8 mouse cellular contexts compared by ENCODE assay signal in the genomic region with DNA sequence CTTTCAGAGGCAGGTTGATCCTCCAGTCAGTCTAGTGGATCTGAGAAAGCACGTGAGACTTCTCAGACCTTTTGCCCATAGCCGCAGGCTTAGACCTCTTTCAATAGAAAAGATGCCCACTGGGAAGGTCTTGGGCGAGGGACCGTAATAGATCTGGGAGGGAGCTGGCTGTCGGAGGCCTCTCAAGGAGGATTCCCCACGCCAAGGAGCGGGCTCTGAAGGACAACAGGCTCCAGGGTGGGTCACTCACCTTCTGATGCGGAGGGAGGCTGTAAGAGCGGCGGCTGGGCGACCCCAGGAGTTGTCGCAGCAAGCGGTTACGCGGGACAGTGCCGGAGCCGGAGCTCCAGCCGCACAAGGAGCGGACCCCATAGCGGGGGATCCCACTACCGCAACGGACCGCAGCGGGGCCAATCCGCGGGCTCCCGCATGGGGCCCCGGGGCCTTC. TPM values are rescaled to one million over a fixed set of nuclear protein-coding genes. Genes with fewer than 3 reads are reported as not detected.
A peak's percentile ranks its signal among the peaks of the same experiment; 100 is the strongest.
DNase-seq lines count a peak whose midpoint lies in the region; ATAC-seq and TF ChIP-seq lines count a peak whose summit lies in the region.

No protein-coding gene starts in this region.

- no peak for TF ChIP-seq POLR2A in CH12.LX (IDR thresholded peaks at IDR 0.05; ENCODE audit: low read depth, low read length)

- H3K4me3 ChIP-seq in heart, embryonic 13.5 days = peak overlapping the region; percentile 98
- peak overlapping the region; percentile 80 to 95 (median 84) for H3K4me3 ChIP-seq in CH12.LX (replicated peaks in 1 of 3; ENCODE audit: low read depth in 2 of 3, low read length in 2 of 3, poor library complexity in 1 of 3)
- peak overlapping the region; percentile 97 for H3K4me3 ChIP-seq in intestine, postnatal 0 days (ENCODE audit: low read depth, low read length)

- under 1% methylated on average over 25 of the region's 28 CpGs for WGBS in heart, embryonic 13.5 days
- under 1% methylated on average over 28 of the region's 28 CpGs for WGBS in intestine, postnatal 0 days

- peaks cover 7% of the 10 kb centered on the region; the same call in 1 of the 2 replicates for H3K79me2 ChIP-seq in CH12.LX (replicated peaks; ENCODE audit: control insufficient read depth, extremely low read depth, insufficient read depth, poor library complexity, severe bottlenecking)

- H3K27ac ChIP-seq in heart, embryonic 13.5 days (replicated peaks) = peak overlapping the region; percentile 90
- no peak overlapping the region for H3K27ac ChIP-seq in CH12.LX (ENCODE audit: insufficient read depth, low read depth)
- H3K27ac ChIP-seq in intestine, postnatal 0 days (ENCODE audit: low read depth, low read length) = peak overlapping the region; percentile 69

- H3K4me1 ChIP-seq in heart, embryonic 13.5 days = peaks cover 21% of the 10 kb centered on the region
- peaks cover 2 to 16% of the 10 kb centered on the region in 2 experiments for H3K4me1 ChIP-seq in CH12.LX (ENCODE audit: control insufficient read depth in 1 of 2, insufficient read depth in 2 of 2)
- H3K4me1 ChIP-seq in intestine, postnatal 0 days (replicated peaks; ENCODE audit: control insufficient read depth, insufficient read depth, low read length) = no peaks in the 10 kb centered on the region

- in situ Hi-C loops in CH12.LX (cut with MboI; ENCODE audit: low pct_ligation_motif_present, low pct_unique_long_range_greater_than_20kb, low sequenced_read_pairs) = loop anchor here (5.0 kb wide), 1 partner anchor 37 kb away; no protein-coding TSS in a partner anchor

- TF ChIP-seq CTCF in CH12.LX (conservative IDR thresholded peaks at IDR 0.05 in 1 of 2, IDR thresholded peaks at IDR 0.05 in 1 of 2; ENCODE audit: low read depth in 2 of 2, low read length in 2 of 2) = no peak
- no peak for TF ChIP-seq CTCF in intestine, postnatal 0 days (IDR thresholded peaks at IDR 0.05; ENCODE audit: low read depth)

- no peaks in the 10 kb centered on the region for H3K27me3 ChIP-seq in heart, embryonic 13.5 days (replicated peaks)
- no peaks in the 10 kb centered on the region for H3K27me3 ChIP-seq in CH12.LX (replicated peaks)
- no peaks in the 10 kb centered on the region; the same call in 1 of the 2 replicates for H3K27me3 ChIP-seq in intestine, postnatal 0 days (replicated peaks; ENCODE audit: control insufficient read depth, insufficient read depth, low read length)

- no peaks in the 10 kb centered on the region for H3K9me3 ChIP-seq in heart, embryonic 13.5 days
- no peaks in the 10 kb centered on the region for H3K9me3 ChIP-seq in CH12.LX (replicated peaks; ENCODE audit: low read length)
- H3K9me3 ChIP-seq in intestine, postnatal 0 days (ENCODE audit: control insufficient read depth) = no peaks in the 10 kb centered on the region

- H3K4me2 ChIP-seq in heart, embryonic 13.5 days = peak overlapping the region; percentile 79
- peak overlapping the region; percentile 97 for H3K4me2 ChIP-seq in CH12.LX (ENCODE audit: insufficient read depth, low read depth, poor library complexity, severe bottlenecking)
- peak overlapping the region; percentile 80 for H3K4me2 ChIP-seq in intestine, postnatal 0 days (replicated peaks; ENCODE audit: low read depth)

- dilution Hi-C loops in CH12.LX (cut with MboI; ENCODE audit: extremely low pct_ligation_motif_present, extremely low pct_unique_long_range_greater_than_20kb, low sequenced_read_pairs) = no loop called here

- peak; percentile 12; the same call in 1 of the 2 replicates for ATAC-seq in heart, embryonic 13.5 days (ENCODE audit: extremely low read depth, insufficient number of reproducible peaks, low FRiP score, low TSS enrichment)
- ATAC-seq in intestine, postnatal 0 days = peak; percentile 23
- ATAC-seq in monocyte, adult 5-6 weeks (replicated peaks; ENCODE audit: insufficient number of reproducible peaks, low FRiP score, low TSS enrichment, poor library complexity, severe bottlenecking) = 0 out of 2 replicates have a peak, but pooled peaks have one; percentile 14

- H3K9ac ChIP-seq in heart, embryonic 13.5 days = peak overlapping the region; percentile 99
- peak overlapping the region; percentile 88 for H3K9ac ChIP-seq in CH12.LX (ENCODE audit: insufficient read depth, low read depth)
- H3K9ac ChIP-seq in intestine, postnatal 0 days (ENCODE audit: low read depth, low read length) = peak overlapping the region; percentile 80

- peaks cover 39% of the 10 kb centered on the region for H3K36me3 ChIP-seq in heart, embryonic 13.5 days
- peaks cover 8 to 30% of the 10 kb centered on the region in 2 experiments for H3K36me3 ChIP-seq in CH12.LX (replicated peaks in 1 of 2; ENCODE audit: control insufficient read depth in 1 of 2, insufficient read depth in 1 of 2, low read length in 1 of 2)
- peaks cover 21% of the 10 kb centered on the region for H3K36me3 ChIP-seq in intestine, postnatal 0 days (ENCODE audit: control insufficient read depth, insufficient read depth)

- no peak for TF ChIP-seq EP300 in CH12.LX (IDR thresholded peaks at IDR 0.05; ENCODE audit: low read length)

- TF ChIP-seq RAD21 in CH12.LX (IDR thresholded peaks at IDR 0.05; ENCODE audit: low read depth, low read length) = no peak

- no peak for DNase-seq in heart, postnatal 4 days
- peak; percentile 15 for DNase-seq in CH12.LX (ENCODE audit: extremely low read depth)
- peak; percentile 32 for DNase-seq in c-Kit-positive CD71-positive TER-119-positive erythroid progenitor cells, embryonic 14.5 days (ENCODE audit: low spot score)
- no peak for DNase-seq in right cerebral cortex, adult 18-20 months
- no peak for DNase-seq in thymus, postnatal 25 days

TF ChIP-seq in CH12.LX, 34 proteins besides CTCF, POLR2A, EP300 and RAD21 (continues in another document):
- TF ChIP-seq ETS1 (conservative IDR thresholded peaks at IDR 0.05; ENCODE audit: low read depth, low read length) = no peak
- no peak for TF ChIP-seq GABPA (IDR thresholded peaks at IDR 0.05; ENCODE audit: insufficient replicate concordance, low read depth, low read length)
- TF ChIP-seq RCOR1 (conservative IDR thresholded peaks at IDR 0.05; ENCODE audit: low read depth, low read length) = no peak
- TF ChIP-seq MEF2A (IDR thresholded peaks at IDR 0.05; ENCODE audit: borderline replicate concordance, low read depth, low read length) = no peak
- TF ChIP-seq KAT2A (IDR thresholded peaks at IDR 0.05; ENCODE audit: insufficient replicate concordance, low read length) = no peak
- TF ChIP-seq SIN3A (IDR thresholded peaks at IDR 0.05; ENCODE audit: low read length) = no peak
- TF ChIP-seq ZC3H11A (IDR thresholded peaks at IDR 0.05; ENCODE audit: low read depth, low read length) = no peak
- TF ChIP-seq MYC (IDR thresholded peaks at IDR 0.05; ENCODE audit: low read depth, low read length) = no peak
- TF ChIP-seq ELF1 (IDR thresholded peaks at IDR 0.05; ENCODE audit: low read depth, low read length) = no peak
- no peak for TF ChIP-seq JUN (IDR thresholded peaks at IDR 0.05; ENCODE audit: insufficient read depth, low read depth, low read length)
- TF ChIP-seq MAFK (IDR thresholded peaks at IDR 0.05; ENCODE audit: insufficient replicate concordance, low read length) = no peak
- no peak for TF ChIP-seq TCF12 (IDR thresholded peaks at IDR 0.05; ENCODE audit: low read depth, low read length)
- no peak for TF ChIP-seq MAZ (IDR thresholded peaks at IDR 0.05; ENCODE audit: low read depth, low read length)
- TF ChIP-seq ZMIZ1 (IDR thresholded peaks at IDR 0.05; ENCODE audit: low read depth, low read length) = no peak

RNA-seq across cellular contexts. Expression of gene Dlat, which starts 0.6 kb away (rescaled TPM):
- polyA plus RNA-seq in heart, embryonic 13.5 days (2015; fragmentation: Nextera tagmentation; extraction: Ambion mirVana) = 106 and 116 TPM in 2 replicates
- total RNA-seq in heart, postnatal 4 days (2021) = 100 to 1,000 TPM; 278 to 283 TPM
- total RNA-seq in CH12.LX (2012; rRNA removed) = 45.2 and 49.6 TPM in 2 replicates
- 67.5 and 81.5 TPM in 2 replicates for total RNA-seq in CH12.LX (2014; rRNA removed)
- polyA plus RNA-seq in CH12.LX (2012; ENCODE audit: insufficient read length, low read depth) = 53.4 and 55.7 TPM in 2 replicates
- 35.3 and 41.7 TPM in 2 replicates for polyA plus RNA-seq in intestine, postnatal 0 days (2015; fragmentation: Nextera tagmentation; extraction: Ambion mirVana)
- 19.0 to 26.5 TPM (median 26.5 TPM) in 3 replicates for total RNA-seq in monocyte, adult 5-6 weeks (2017)

RNA-seq across cellular contexts. Expression of gene Nkapd1, which starts 41.7 kb away (rescaled TPM):
- 15.1 and 15.5 TPM in 2 replicates for polyA plus RNA-seq in heart, embryonic 13.5 days (2015; fragmentation: Nextera tagmentation; extraction: Ambion mirVana)
- 10 to 100 TPM; 19.0 to 20.3 TPM for total RNA-seq in heart, postnatal 4 days (2021)
- total RNA-seq in CH12.LX (2012; rRNA removed) (9.6 and 10.0 TPM in 2 replicates), CH12.LX (2014; rRNA removed) (13.5 and 13.7 TPM in 2 replicates)
- 36.7 and 38.4 TPM in 2 replicates for polyA plus RNA-seq in CH12.LX (2012; ENCODE audit: insufficient read length, low read depth)
- polyA plus RNA-seq in intestine, postnatal 0 days (2015; fragmentation: Nextera tagmentation; extraction: Ambion mirVana) = 13.9 and 14.6 TPM in 2 replicates
- 22.0 to 44.9 TPM (median 38.8 TPM) in 3 replicates for total RNA-seq in monocyte, adult 5-6 weeks (2017)

RNA-seq across cellular contexts. Expression of gene Pih1d2, which starts 41.8 kb away (rescaled TPM):
- 1.8 and 3.2 TPM in 2 replicates for polyA plus RNA-seq in heart, embryonic 13.5 days (2015; fragmentation: Nextera tagmentation; extraction: Ambion mirVana)
- total RNA-seq in heart, postnatal 4 days (2021) = under 1 TPM; 0.59 to 0.69 TPM
- 1.8 and 2.4 TPM in 2 replicates for total RNA-seq in CH12.LX (2012; rRNA removed)
- total RNA-seq in CH12.LX (2014; rRNA removed) = 4.8 and 5.5 TPM in 2 replicates
- 2.8 and 3.2 TPM in 2 replicates for polyA plus RNA-seq in CH12.LX (2012; ENCODE audit: insufficient read length, low read depth)
- polyA plus RNA-seq in intestine, postnatal 0 days (2015; fragmentation: Nextera tagmentation; extraction: Ambion mirVana) = 0.88 and 1.6 TPM in 2 replicates
- total RNA-seq in monocyte, adult 5-6 weeks (2017) = 2.2 TPM in 1 of 3 replicates, not detected in the others

RNA-seq across cellular contexts. Expression of gene Timm8b, which starts 55.3 kb away (rescaled TPM):
- polyA plus RNA-seq in heart, embryonic 13.5 days (2015; fragmentation: Nextera tagmentation; extraction: Ambion mirVana) = 247 and 287 TPM in 2 replicates
- 100 to 1,000 TPM; 196 to 216 TPM for total RNA-seq in heart, postnatal 4 days (2021)
- total RNA-seq in CH12.LX (2012; rRNA removed) (160 and 183 TPM in 2 replicates), CH12.LX (2014; rRNA removed) (244 and 249 TPM in 2 replicates)
- polyA plus RNA-seq in CH12.LX (2012; ENCODE audit: insufficient read length, low read depth) = 119 and 155 TPM in 2 replicates
- 387 and 412 TPM in 2 replicates for polyA plus RNA-seq in intestine, postnatal 0 days (2015; fragmentation: Nextera tagmentation; extraction: Ambion mirVana)
- total RNA-seq in monocyte, adult 5-6 weeks (2017) = 95.8 to 107 TPM (median 98.7 TPM) in 3 replicates

RNA-seq across cellular contexts. Expression of gene Sdhd, which starts 55.4 kb away (rescaled TPM):
- polyA plus RNA-seq in heart, embryonic 13.5 days (2015; fragmentation: Nextera tagmentation; extraction: Ambion mirVana) = 568 and 646 TPM in 2 replicates
- total RNA-seq in heart, postnatal 4 days (2021) = 100 to 1,000 TPM; 664 to 695 TPM
- total RNA-seq in CH12.LX (2012; rRNA removed) (215 and 261 TPM in 2 replicates), CH12.LX (2014; rRNA removed) (407 and 435 TPM in 2 replicates)
- polyA plus RNA-seq in CH12.LX (2012; ENCODE audit: insufficient read length, low read depth) = 220 and 240 TPM in 2 replicates
- 738 and 800 TPM in 2 replicates for polyA plus RNA-seq in intestine, postnatal 0 days (2015; fragmentation: Nextera tagmentation; extraction: Ambion mirVana)
- total RNA-seq in monocyte, adult 5-6 weeks (2017) = 89.9 to 129 TPM (median 106 TPM) in 3 replicates

Comparison
In these comparisons a context has a peak if more than half of its experiments do, and no peak if none do; other contexts are left out.
1. DNase-seq: peak in CH12.LX (single experiment) and c-Kit-positive CD71-positive TER-119-positive erythroid progenitor cells, embryonic 14.5 days (single experiment); none in heart, postnatal 4 days (single experiment), right cerebral cortex, adult 18-20 months (single experiment) and thymus, postnatal 25 days (single experiment).
2. Peak in every context shown above with its lines, with median percentiles within 50 percentile points of each other: ATAC-seq, H3K4me2 ChIP-seq, H3K4me3 ChIP-seq and H3K9ac ChIP-seq.